Mouse (Mus musculus) G1E (cell line): Measurements from ENCODE around the gene Pax4. TPM values are rescaled to one million over a fixed set of nuclear protein-coding genes. Genes with fewer than 3 reads are reported as not detected.

ENCODE experiments used
- ATAC-seq: 2 replicates; pipeline ENCODE4 v1.8.0; 2016; ENCODE audit warnings: mild to moderate bottlenecking; ENCODE audit not compliant: insufficient number of reproducible peaks, poor library complexity, low FRiP score, severe bottlenecking; ENCODE audit errors: extremely low read depth
- DNase-seq: peaks from one replicate; pipeline ENCODE4 v3.0.0; 2012; ENCODE audit warnings: low spot score
- H3K27me3 ChIP-seq: 2 replicates; pipeline ENCODE4 v1.6.1; 2012; ENCODE audit warnings: mild to moderate bottlenecking, low read length, inconsistent platforms; ENCODE audit not compliant: insufficient read depth
- H3K36me3 ChIP-seq: replicated peaks from 2 replicates; pipeline ENCODE3; 2012; ENCODE audit warnings: mild to moderate bottlenecking, inconsistent platforms
- H3K4me1 ChIP-seq: 2 replicates; pipeline ENCODE4 v1.6.1; 2012; ENCODE audit warnings: low read depth, low read length, inconsistent platforms, mixed read lengths; ENCODE audit not compliant: insufficient read depth
- H3K4me3 ChIP-seq: 2 replicates; pipeline ENCODE4 v1.5.1; 2012; ENCODE audit warnings: low read depth, mild to moderate bottlenecking, inconsistent platforms, low read length, moderate library complexity, mixed read lengths
- H3K9me3 ChIP-seq: replicated peaks from 2 replicates; pipeline ENCODE4 v1.6.1; 2012; ENCODE audit warnings: inconsistent platforms
- CTCF ChIP-seq: IDR thresholded peaks from 2 replicates; pipeline ENCODE4 v1.5.1; 2012; ENCODE audit warnings: low read depth, low read length, inconsistent platforms, mixed read lengths
- GATA1 ChIP-seq: IDR thresholded peaks from 2 replicates; pipeline ENCODE4 v1.6.1; 2012; ENCODE audit warnings: borderline replicate concordance, low read length, inconsistent platforms, mixed read lengths
- GATA2 ChIP-seq: IDR thresholded peaks from 2 replicates; pipeline ENCODE4 v1.6.1; 2012; ENCODE audit warnings: low read depth, low read length, inconsistent platforms, borderline replicate concordance
- POLR2AphosphoS5 ChIP-seq: IDR thresholded peaks from 2 replicates; pipeline ENCODE4 v1.6.1; 2012; ENCODE audit warnings: low read depth, low read length, inconsistent platforms; ENCODE audit not compliant: insufficient replicate concordance
- TAL1 ChIP-seq: conservative IDR thresholded peaks from 2 replicates; pipeline ENCODE4 v1.6.1; 2012; ENCODE audit warnings: low read depth, low read length, inconsistent platforms, mixed read lengths
- polyA plus RNA-seq: library from polyadenylated mRNA; stranded (reverse); fragments of >175 nt; gene quantifications from 2 replicates; pipeline ENCODE4 v1.2.3, GENCODE M21; 2012
- total RNA-seq, 2 experiments: library from RNA; stranded (forward) in 1 of 2; stranded (reverse) in 1 of 2; fragments of 200-1000 nt in 1 of 2; fragments of >200 nt in 1 of 2; fragmentation: Nextera tagmentation in 1 of 2; gene quantifications; 2 replicates each; pipeline ENCODE4 v1.2.3; 2014 to 2017

The Pax4 gene
- total and polyA plus RNA-seq, 3 experiments, result not detected

- Histone ChIP-seq H3K27me3 (peaks cover 23% of the 10 kb centered on the region), H3K36me3 (no peaks in the 10 kb centered on the region)
Observed at GRCm38 (mm10) chr6:28450977-28451376, 1.8 kb upstream of the Pax4 start.

GRCm38 (mm10) chr6:28450481-28450880 lies 1.3 kb upstream of the Pax4 start:
- Histone ChIP-seq H3K36me3 (no peaks in the 10 kb centered on the region), H3K9me3 (no peaks in the 10 kb centered on the region), H3K4me3 (no peak overlapping the region), H3K27me3 (peaks cover 24% of the 10 kb centered on the region), H3K4me1 (no peaks in the 10 kb centered on the region)
- no peak for TF ChIP-seq GATA1
- no peak for TF ChIP-seq CTCF
- ATAC-seq (no peak), DNase-seq (no peak)

More at GRCm38 (mm10) chr6:28450977-28451376, 1.8 kb upstream of the Pax4 start:
- no peaks in the 10 kb centered on the region for H3K4me1 ChIP-seq
- H3K9me3 ChIP-seq, result no peaks in the 10 kb centered on the region
- TF ChIP-seq POLR2AphosphoS5 (no peak), TAL1 (no peak), GATA1 (no peak), CTCF (no peak), GATA2 (no peak)
- no peak for DNase-seq
- ATAC-seq, result no peak
- no peak overlapping the region for H3K4me3 ChIP-seq

DNA sequence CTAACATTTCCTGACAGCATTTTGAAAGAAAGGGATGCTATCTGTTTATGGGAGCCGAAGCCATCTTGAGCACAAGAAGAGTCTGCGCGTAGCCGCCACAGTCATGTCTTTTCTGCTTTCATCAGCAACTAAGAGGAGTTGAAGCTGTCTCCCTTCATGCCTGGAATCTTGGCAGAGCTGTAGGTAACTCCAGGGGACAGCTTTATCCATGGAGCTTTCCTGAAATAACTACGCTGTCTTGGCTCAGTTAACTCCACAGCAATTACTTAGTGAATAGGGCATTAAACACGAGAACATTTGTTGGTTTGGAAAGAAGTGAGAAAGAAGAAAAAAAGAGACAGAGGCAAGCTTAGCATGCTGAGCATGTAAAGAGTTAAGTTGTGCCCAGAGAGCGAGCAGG lies 1.2 kb downstream of the Pax4 start:
- DNase-seq (no peak), ATAC-seq (no peak)
- Histone ChIP-seq H3K9me3 (no peaks in the 10 kb centered on the region), H3K36me3 (no peaks in the 10 kb centered on the region), H3K4me1 (no peaks in the 10 kb centered on the region), H3K4me3 (no peak overlapping the region), H3K27me3 (peaks cover 41% of the 10 kb centered on the region)
- TF ChIP-seq TAL1 (no peak), GATA1 (no peak), POLR2AphosphoS5 (no peak), GATA2 (no peak), CTCF (no peak)

- ATAC-seq, result no peak
- Histone ChIP-seq H3K36me3 (peaks cover 13% of the 10 kb centered on the region), H3K27me3 (peaks cover 22% of the 10 kb centered on the region), H3K9me3 (no peaks in the 10 kb centered on the region), H3K4me1 (peaks cover 4% of the 10 kb centered on the region; the same call in 1 of the 2 replicates), H3K4me3 (no peak overlapping the region)
- TF ChIP-seq POLR2AphosphoS5 (no peak), TAL1 (no peak), GATA2 (no peak), CTCF (no peak), GATA1 (no peak)
- DNase-seq, result no peak
Observed at GRCm38 (mm10) chr6:28431538-28431855, 17.7 kb downstream of the Pax4 start.

GRCm38 (mm10) chr6:28430795-28431537 lies 18.2 kb downstream of the Pax4 start:
- Histone ChIP-seq H3K4me3 (no peak overlapping the region), H3K9me3 (no peaks in the 10 kb centered on the region), H3K36me3 (peaks cover 18% of the 10 kb centered on the region), H3K27me3 (peaks cover 22% of the 10 kb centered on the region), H3K4me1 (peaks cover 4% of the 10 kb centered on the region; the same call in 1 of the 2 replicates)
- DNase-seq, result no peak
- no peak for ATAC-seq
- TF ChIP-seq GATA2, result no peak
- TF ChIP-seq TAL1, result no peak

- Histone ChIP-seq H3K36me3 (peaks cover 28% of the 10 kb centered on the region), H3K9me3 (no peaks in the 10 kb centered on the region), H3K4me1 (peaks cover 8% of the 10 kb centered on the region), H3K27me3 (peaks cover 13% of the 10 kb centered on the region), H3K4me3 (no peak overlapping the region)
- ATAC-seq (no peak), DNase-seq (no peak)
- TF ChIP-seq POLR2AphosphoS5 (no peak), TAL1 (no peak), GATA1 (no peak), GATA2 (no peak), CTCF (no peak)
Observed at GRCm38 (mm10) chr6:28429870-28430269, 19.3 kb downstream of the Pax4 start.
